Mouse (Mus musculus) liver, adult 2 months (tissue): ENCODE measurements around the gene Dot1l. TPM values are rescaled to one million over a fixed set of nuclear protein-coding genes. Genes with fewer than 3 reads are reported as not detected.
"Not testable (repeated sequence)": the region's sequence is repeated elsewhere in the genome, so short reads cannot be mapped to it uniquely, and the experiment has no call there.

Experiments used
- DNase-seq: peaks from one replicate; pipeline ENCODE4 v3.0.0-alpha.2; 2011; ENCODE audit warnings: low read depth, low spot score; ENCODE audit errors: extremely low read depth
- H3K27ac ChIP-seq: fragments of 200-500 bp; replicated peaks from 2 replicates; pipeline ENCODE4 v1.5.1; 2012; ENCODE audit warnings: low read depth, mild to moderate bottlenecking, control low read depth, inconsistent platforms, low read length; ENCODE audit not compliant: insufficient read depth
- H3K27me3 ChIP-seq: fragments of 200-500 bp; 2 replicates; pipeline ENCODE4 v1.6.1; 2012; ENCODE audit warnings: mild to moderate bottlenecking, moderate library complexity, low read length, inconsistent platforms; ENCODE audit not compliant: control insufficient read depth, insufficient read depth
- H3K36me3 ChIP-seq: fragments of 200-500 bp; 2 replicates; pipeline ENCODE4 v1.6.1; 2012; ENCODE audit warnings: low read length, inconsistent platforms; ENCODE audit not compliant: control insufficient read depth, insufficient read depth
- H3K4me1 ChIP-seq: fragments of 200-500 bp; 2 replicates; pipeline ENCODE4 v1.6.1; 2011; ENCODE audit warnings: low read length; ENCODE audit not compliant: control insufficient read depth, insufficient read depth
- H3K4me3 ChIP-seq: fragments of 200-500 bp; 2 replicates; pipeline ENCODE4 v1.5.1; 2011; ENCODE audit warnings: low read depth, mild to moderate bottlenecking, control low read depth, low read length, moderate library complexity; ENCODE audit not compliant: insufficient read depth
- H3K79me2 ChIP-seq: fragments of 200-500 bp; 2 replicates; pipeline ENCODE4 v1.6.1; 2012; ENCODE audit warnings: inconsistent platforms, mild to moderate bottlenecking, low read length, moderate library complexity; ENCODE audit not compliant: control insufficient read depth, insufficient read depth
- H3K9ac ChIP-seq: fragments of 200-500 bp; 2 replicates; pipeline ENCODE4 v1.6.1; 2012; ENCODE audit warnings: low read depth, mild to moderate bottlenecking, control low read depth, inconsistent platforms, low read length
- CTCF ChIP-seq: fragments of 200-500 bp; IDR thresholded peaks from 2 replicates; pipeline ENCODE4 v1.5.1; 2011; ENCODE audit warnings: low read depth, low read length, control low read depth
- POLR2A ChIP-seq: fragments of 200-500 bp; IDR thresholded peaks from 2 replicates; pipeline ENCODE4 v1.6.1; 2011; ENCODE audit warnings: low read length, control low read depth; ENCODE audit not compliant: insufficient read depth; ENCODE audit errors: extremely low read depth
- WGBS: fragments of 180-500 bp; shearing (Covaris S2); methylation state at CpG from one replicate; pipeline ENCODE4 v1.1.7; 2018; 5-methylcytosine and 5-hydroxymethylcytosine counted together
- polyA plus RNA-seq: library from polyadenylated mRNA; depleted of rRNA; stranded (reverse); fragments of >200 nt; gene quantifications from 2 replicates; pipeline ENCODE4 v1.2.3, GENCODE M21; 2012
- total RNA-seq: library from RNA; depleted of rRNA; stranded (reverse); fragments of >200 nt; gene quantifications from 2 replicates; pipeline ENCODE4 v1.2.3, GENCODE M21; 2014

Dot1l gene
- total and polyA plus RNA-seq, 2 experiments = 2.4 to 14.8 TPM

DNA sequence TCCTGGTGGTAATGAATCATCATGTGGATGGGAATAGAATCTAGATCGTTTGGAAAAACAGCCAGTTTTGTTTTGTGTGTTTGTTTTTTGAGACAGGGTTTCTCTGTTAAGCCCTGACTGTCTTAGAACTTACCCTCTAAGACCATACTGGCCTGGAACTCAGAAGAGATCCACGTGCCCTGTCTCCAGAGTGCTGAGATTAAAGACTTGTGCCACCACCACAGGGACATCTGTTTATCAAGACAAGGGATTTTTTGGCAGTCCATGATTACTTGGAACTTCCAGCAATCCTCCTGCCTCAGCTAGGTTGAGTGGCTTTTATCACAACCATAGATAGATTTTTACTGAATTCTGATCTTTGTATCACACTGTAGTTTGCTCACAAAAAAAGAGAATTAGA, 69.8 kb downstream of the Dot1l start:
- Histone ChIP-seq H3K36me3 (peaks cover 7% of the 10 kb centered on the region), H3K27ac (peak overlapping the region; percentile 84; the same call in 1 of the 2 replicates), H3K79me2 (peaks cover 16% of the 10 kb centered on the region; the same call in 1 of the 2 replicates), H3K9ac (no peak overlapping the region; the same call in 1 of the 2 replicates), H3K4me1 (peaks cover 29% of the 10 kb centered on the region), H3K27me3 (no peaks in the 10 kb centered on the region), H3K4me3 (no peak overlapping the region)
- TF ChIP-seq CTCF (no peak), POLR2A (no peak)
- peak; percentile 21 for DNase-seq
- 46% methylated on average over 2 of the region's 2 CpGs for WGBS

DNA sequence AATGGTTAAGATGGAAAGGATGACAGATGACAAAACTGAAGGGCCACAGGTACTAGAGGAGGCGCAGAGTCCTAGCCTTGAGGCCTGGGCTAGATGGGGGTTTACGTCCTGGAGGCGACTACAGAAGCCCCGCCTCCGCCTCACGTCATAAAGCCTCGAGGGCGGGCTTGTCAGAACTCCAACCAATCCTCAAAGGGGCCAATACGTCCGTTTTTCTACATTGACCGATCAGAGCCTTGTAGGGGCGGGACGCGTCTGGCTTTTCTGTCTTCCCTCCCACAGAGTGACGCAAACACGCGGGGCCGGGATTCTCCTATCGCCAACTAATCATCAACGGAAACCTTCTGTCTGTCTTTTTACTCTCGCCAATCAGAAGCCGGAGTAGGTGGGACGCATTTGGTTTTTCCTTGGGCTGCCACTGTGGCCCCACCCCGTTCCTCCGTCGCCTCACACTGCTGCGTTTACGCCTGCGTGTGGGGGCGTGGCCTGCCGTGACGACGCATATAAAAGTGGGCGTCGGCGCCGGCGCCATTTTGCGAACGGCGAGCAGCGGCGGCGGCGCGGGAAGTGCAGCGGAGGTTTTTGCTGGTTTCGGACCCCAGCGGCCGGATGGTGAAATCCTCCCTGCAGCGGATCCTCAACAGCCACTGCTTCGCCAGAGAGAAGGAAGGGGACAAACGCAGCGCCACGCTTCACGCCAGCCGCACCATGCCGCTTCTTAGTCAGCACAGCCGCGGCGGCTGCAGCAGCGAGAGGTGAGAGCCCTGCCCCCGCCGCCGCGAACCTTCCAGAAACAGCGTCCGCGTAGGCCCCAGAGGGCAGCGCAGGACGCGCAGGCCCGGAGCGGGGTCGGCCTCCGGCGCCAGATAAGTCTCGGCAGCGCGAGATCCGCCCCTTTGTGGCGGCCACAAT, 71.4 kb downstream of the Dot1l start, which contains the start of gene Oaz1:
Gene Oaz1, plus strand, starts transcription at position 506 of the 912 bp plus-strand sequence.
- peak; percentile 98 for DNase-seq
- peak within 1 kb of the TSS; percentile 99 for H3K9ac ChIP-seq
- under 1% methylated on average over 76 of the region's 82 CpGs for WGBS
- TF ChIP-seq POLR2A (peak; percentile 89), CTCF (no peak)
- H3K27ac ChIP-seq = peak within 1 kb of the TSS; percentile 98
- H3K4me3 ChIP-seq = peak within 1 kb of the TSS; percentile 99
- H3K36me3 ChIP-seq = peaks cover 8% of the 10 kb centered on the region
- peaks cover 37% of the 10 kb centered on the region for H3K4me1 ChIP-seq
- no peaks in the 10 kb centered on the region for H3K27me3 ChIP-seq
- peaks cover 16% of the 10 kb centered on the region; the same call in 1 of the 2 replicates for H3K79me2 ChIP-seq

DNA sequence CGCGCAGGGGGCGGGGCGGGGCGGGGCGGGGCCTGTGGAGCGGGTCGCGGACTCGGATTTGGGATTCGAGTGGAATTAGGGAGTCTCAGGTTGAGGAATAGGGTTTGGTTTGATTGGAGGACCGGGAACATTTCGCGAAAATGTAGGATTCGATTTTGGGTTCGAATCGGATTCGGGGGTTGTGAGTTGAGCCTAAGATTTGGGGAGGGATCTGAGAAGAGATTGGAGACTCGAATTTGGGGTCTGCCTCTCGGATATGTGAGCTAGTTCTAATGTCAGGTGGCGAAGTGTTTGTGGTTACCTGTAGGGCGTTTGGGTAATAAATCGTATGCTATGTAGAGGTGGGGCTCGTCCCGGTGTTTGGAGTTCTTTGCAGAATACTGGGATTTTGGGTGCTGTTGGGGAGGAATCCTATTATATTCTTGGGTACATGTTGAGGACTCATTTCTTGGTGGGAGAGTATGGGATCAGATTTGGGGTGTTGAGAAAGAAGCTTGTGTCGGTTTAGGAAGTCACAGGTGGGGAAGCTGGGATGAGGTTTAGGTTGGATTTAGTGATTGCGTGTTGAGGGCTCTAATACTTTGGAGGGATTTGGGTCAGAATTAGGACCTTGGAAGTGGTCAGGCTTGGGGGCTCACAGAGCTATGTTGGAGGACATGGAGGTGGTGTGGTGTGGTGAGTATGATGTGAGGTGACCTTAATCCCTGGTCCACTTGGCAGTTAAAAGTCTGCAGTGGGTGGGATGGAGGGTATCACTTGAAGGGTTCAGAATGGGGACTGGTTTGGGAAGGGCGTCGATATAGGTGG, 72.3 kb downstream of the Dot1l start:
- Histone ChIP-seq H3K4me1 (peaks cover 37% of the 10 kb centered on the region), H3K9ac (peak overlapping the region; percentile 99), H3K79me2 (peaks cover 16% of the 10 kb centered on the region; the same call in 1 of the 2 replicates), H3K36me3 (peaks cover 8% of the 10 kb centered on the region), H3K4me3 (peak overlapping the region; percentile 99), H3K27me3 (no peaks in the 10 kb centered on the region), H3K27ac (peak overlapping the region; percentile 56)
- 3% methylated on average over 29 of the region's 29 CpGs for WGBS
- peak; percentile 17 for DNase-seq
- no peak for TF ChIP-seq CTCF
- TF ChIP-seq POLR2A = no peak

DNA sequence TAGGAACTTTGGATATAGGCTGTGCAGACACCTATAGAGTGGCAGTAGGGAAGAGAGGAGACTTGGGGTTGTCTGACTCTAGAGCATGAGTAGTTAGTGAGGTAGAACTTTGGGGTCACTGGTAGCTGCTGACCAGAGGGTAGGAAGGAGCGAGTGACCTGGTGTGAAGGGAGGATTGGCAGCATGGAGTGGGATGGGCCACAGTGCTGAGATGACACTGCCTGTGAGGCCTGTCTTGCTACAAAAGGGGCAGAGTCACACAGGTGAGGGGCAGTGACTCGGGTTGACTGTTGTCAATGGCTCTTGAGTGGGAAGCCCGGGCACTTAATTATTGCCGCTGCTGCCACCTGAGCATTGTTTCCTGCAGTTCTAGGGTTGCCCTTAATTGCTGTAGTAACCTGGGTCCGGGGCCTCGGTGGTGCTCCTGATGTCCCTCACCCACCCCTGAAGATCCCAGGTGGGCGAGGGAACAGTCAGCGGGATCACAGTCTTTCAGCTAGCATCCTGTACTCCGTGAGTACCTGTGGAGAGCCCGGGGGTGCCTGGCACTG, 72.9 kb downstream of the Dot1l start:
- Histone ChIP-seq H3K79me2 (peaks cover 16% of the 10 kb centered on the region; the same call in 1 of the 2 replicates), H3K27me3 (no peaks in the 10 kb centered on the region), H3K4me3 (peak overlapping the region; percentile 99), H3K4me1 (peaks cover 37% of the 10 kb centered on the region), H3K9ac (peak overlapping the region; percentile 99), H3K36me3 (peaks cover 8% of the 10 kb centered on the region), H3K27ac (no peak overlapping the region; the same call in 1 of the 2 replicates)
- TF ChIP-seq CTCF = no peak
- TF ChIP-seq POLR2A = no peak
- WGBS = 31% methylated on average over 10 of the region's 10 CpGs
- DNase-seq = peak; percentile 48

DNA sequence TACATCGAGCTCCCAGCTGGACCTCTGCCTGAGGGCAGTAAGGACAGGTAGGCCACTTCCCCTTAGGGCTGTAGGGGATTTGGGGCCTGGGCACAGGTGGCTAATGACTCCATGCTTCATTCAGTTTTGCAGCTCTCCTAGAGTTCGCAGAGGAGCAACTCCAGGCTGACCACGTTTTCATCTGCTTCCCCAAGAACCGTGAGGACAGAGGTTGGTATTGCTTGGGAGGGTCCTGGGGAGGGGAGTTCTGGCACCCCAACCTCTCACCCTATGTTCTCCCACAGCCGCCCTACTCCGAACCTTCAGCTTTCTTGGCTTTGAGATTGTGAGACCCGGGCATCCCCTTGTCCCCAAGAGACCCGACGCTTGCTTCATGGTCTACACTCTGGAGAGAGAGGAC, 73.6 kb downstream of the Dot1l start:
- H3K4me3 ChIP-seq = peak overlapping the region; percentile 99; the same call in 1 of the 2 replicates
- H3K4me1 ChIP-seq = peaks cover 37% of the 10 kb centered on the region
- not testable (repeated sequence) for H3K36me3 ChIP-seq, H3K27me3 ChIP-seq, H3K27ac ChIP-seq, DNase-seq
- WGBS = 43% methylated on average over 9 of the region's 9 CpGs
- peaks cover 16% of the 10 kb centered on the region; the same call in 1 of the 2 replicates for H3K79me2 ChIP-seq
- peak overlapping the region; percentile 55 for H3K9ac ChIP-seq
